Mouse (Mus musculus): ENCODE data around the gene Zfp408.
"Not testable (repeated sequence)": the region's sequence is repeated elsewhere in the genome, so short reads cannot be mapped to it uniquely, and the experiment has no call there.

Gene Zfp408

DNA sequence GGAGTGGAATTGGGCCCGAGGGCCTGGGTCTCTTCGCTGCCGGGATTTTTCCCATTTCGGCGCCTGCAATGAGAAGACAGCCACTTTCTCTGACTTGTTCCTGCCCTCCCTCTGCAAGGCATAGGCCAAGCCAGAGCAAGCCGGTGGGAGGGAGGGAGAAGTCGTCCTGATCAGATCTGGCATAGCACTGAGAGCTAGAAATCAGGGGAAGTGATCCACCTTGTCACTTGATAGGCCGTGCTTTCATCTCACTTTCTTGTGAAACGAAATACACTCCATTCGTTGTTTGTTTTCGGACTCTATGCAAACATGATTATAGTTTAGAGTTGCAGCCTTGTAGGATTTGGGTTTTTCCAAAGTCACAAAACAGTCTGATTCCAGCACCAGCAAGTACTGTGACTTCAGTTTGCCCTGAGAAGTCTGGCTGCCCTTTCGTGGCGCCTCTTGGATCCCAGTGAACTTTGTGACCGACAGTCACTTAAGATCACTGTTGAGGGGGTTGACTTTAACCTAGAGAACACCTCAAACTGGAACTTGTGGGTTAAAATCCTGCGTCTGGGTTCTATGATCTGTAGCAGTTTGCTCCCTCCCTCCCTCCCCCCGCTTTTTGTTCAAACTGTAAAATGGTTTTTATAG lies 887 bp upstream of the Zfp408 start:
- DNase-seq (ENCODE audit: low spot score), result no peak

DNA sequence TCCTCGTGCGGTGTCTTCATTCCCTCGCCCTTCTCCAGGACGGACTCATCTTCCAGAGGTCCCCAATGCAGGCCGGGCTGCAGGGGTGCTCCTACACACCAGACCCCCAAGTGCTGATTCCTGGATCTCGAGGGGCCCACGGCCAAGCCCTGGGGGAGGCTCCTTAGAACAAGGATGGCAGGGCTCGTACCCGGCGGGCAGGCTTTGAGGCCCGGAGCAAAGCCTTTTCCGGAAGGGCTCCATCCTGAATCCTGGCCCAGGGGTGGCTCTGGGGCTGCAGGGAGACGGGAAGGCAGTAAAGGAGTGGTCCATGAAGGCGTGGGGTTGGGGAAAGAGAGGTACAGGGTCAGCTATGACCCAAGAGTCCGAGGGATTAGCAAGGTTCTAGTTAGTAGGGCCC lies 439 bp downstream of the Zfp408 start:
- DNase-seq (ENCODE audit: low spot score), result no peak

DNA sequence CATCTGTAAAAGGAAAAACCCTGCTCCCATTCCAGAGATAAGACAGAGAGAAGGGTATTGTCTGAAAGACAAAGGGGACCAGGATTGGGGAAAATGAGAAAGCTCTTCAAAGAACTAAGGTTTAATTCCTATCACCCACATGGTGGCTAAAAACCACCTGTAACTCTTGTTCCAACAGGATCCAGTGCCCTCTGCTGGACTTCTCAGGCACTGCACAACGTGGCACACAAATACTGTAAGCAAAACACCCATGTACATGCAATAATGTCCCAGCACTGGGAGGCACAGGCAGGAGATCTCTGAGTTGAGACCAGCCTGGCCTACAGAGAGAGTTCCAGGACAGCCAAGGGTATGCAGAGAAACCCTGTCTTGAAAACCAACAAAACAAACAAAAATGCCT lies 2.9 kb downstream of the Zfp408 start:
- no peak for DNase-seq (ENCODE audit: low spot score)

GRCm38 (mm10) chr2:91645811-91646210 lies 3.8 kb downstream of the Zfp408 start:
- no peak for DNase-seq (ENCODE audit: low spot score)

- DNase-seq (ENCODE audit: low spot score), result no peak
These were observed 4.2 kb downstream of the Zfp408 start for GRCm38 (mm10) chr2:91645354-91645753.

- no peak for DNase-seq (ENCODE audit: low spot score)
These were observed 5.6 kb downstream of the Zfp408 start for GRCm38 (mm10) chr2:91644021-91644420.

GRCm38 (mm10) chr2:91642825-91643415 lies 6.7 kb downstream of the Zfp408 start:
- no peak for DNase-seq (ENCODE audit: low spot score)

DNA sequence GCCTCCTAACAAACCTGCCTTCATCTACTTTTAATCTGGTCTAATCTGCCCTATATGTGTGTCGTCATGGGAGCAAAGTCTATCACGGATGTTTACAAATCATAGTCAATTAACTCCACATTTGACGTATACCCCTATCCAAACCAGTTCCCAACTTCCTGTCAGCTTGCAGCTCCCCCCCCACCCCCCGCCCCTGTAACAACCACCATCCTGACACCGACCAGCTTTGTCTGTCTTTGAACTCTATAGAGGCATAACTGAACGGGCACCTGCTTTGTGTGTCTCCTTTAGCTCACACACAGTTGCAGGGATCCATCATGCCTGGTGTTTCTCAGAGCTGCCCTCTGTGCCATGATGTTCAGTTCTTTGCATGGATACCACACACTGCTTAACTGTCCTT lies 10.7 kb downstream of the Zfp408 start:
- no peak for DNase-seq (ENCODE audit: low spot score)

DNA sequence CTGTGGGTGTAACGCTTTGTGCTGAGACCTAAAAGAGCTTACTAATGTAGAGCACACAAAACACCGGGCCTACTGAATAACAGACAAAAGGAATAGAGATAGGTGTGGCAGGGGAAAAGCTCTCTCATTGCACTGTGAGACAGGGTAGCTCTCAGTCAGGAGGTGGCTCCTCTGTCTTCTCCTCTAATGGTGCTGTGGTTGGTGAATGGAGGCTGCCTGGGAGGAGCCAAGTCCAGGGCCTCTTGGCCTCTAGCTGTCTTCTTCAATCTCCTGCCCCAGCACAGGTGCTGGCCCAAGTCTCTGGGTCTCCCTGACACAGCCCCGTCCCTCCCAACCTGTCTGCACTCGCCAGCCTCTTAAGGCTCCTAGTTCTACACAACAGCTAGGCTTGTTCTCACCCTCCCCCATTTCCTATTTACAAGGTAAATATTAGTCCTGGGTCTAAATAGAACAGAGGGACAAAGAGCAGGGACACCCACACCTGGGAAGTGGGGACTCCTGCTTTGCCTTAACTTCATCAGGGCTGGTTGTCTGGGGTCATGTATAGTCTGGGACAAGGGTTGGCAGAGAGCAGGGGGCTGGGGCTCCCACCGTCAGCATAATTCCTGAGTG lies 12.8 kb downstream of the Zfp408 start:
- no peak for DNase-seq (ENCODE audit: low spot score)

DNA sequence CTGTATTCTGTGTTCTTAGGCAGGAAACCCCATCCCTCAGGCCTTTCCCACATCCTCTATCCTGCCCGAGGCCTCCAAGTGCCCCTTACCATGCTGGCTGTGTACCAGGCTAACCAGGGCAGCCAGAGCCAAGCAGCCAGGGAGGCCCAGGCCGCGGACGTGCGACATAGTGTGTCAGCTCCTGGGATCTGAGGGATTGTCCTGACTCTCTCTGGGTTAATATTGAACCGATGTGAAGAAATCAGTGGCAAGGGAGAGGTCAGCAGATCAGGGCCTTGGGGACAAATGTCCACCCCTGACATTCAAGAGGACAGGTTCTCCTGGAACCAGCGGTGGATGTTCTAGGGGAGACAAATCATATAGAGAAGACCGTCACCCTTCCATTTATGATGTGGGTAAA lies 13.4 kb downstream of the Zfp408 start, which contains the start of gene F2:
F2 (minus strand) TSS at position 186 of the 400 bp plus-strand sequence.
- no peak for DNase-seq (ENCODE audit: low spot score)

GRCm38 (mm10) chr2:91635486-91635885 lies 14.1 kb downstream of the Zfp408 start:
- no peak for DNase-seq (ENCODE audit: low spot score)

DNA sequence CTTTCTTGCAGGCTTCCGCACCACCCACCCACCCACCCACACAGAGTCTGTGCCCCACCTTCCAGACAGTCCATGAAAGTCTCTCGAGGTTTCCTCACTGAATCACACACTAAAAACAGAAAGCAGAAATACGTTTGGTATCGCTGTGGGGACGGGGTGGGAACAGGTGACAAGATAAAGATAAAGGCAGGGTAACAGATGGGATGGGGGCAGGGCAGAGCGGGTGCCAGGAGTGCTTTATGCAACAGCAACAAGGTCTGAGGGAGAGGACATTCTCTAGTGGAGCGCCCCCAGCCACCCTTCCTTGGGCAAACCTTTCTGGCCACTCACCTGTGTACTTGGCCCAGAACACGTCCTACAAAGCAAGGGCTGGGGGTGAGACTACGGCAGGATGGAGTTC lies 14.8 kb downstream of the Zfp408 start:
- DNase-seq (ENCODE audit: low spot score), result no peak

- DNase-seq (ENCODE audit: low spot score), result no peak
These were observed 16.1 kb downstream of the Zfp408 start for GRCm38 (mm10) chr2:91633334-91633977.

DNA sequence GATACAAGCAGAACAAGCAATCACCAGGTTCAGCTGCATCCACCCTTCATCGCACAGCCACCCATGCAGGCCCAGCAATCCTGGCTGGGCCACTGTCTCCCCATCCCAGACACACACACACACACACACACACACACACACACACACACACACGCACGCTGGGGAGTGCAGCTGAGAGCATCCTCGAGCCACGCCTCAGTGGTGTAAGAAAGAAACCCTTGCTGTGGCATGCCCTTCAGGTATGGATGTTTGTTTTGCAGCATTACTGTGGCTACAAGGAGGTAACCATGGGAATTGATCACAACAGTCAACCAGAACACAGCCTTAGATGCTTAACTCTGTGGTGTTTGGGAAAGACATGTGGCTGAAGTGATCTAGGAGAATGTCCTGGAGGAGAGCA lies 17.3 kb downstream of the Zfp408 start:
- DNase-seq (ENCODE audit: low spot score), result no peak

DNA sequence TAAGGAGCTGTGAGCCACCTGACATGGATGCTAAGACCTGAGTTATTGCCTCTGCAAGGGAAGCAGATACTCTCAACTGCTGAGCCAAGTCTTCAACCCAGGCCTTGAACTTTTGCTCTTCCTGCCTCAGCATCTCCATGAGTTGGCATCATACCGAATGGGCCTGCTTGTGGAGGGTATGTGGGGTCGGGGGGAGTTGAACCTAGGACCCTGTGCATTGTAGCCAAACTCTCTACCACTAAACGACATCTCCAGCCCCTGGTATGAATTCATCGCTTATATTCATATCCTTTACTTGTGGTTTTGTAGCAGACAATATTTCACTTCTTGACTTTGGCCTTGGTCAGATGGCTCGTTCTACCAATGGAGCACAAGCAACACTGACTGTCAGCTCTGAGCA lies 17.8 kb downstream of the Zfp408 start:
- no peak for DNase-seq (ENCODE audit: low spot score)

DNA sequence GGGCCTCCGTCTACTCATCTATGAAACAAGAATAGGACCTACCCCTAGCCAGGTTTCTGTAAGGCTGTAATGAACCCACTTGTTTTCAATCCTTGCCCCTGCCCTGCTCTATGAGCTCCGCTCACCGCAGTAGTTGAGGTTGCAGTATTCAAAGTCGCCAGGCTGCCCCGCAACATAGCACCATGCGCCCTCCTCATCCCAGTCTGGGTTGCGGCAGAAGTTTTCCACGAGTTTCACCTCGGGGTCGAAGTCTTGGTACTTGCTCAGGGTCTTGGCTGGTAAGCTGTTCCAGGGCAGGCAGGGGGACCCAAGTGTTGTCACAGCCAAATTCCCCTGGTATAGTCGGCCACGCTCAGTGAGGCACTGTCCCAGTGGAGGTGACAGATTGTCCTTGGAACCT lies 19.2 kb downstream of the Zfp408 start:
- no peak for DNase-seq (ENCODE audit: low spot score)

DNA sequence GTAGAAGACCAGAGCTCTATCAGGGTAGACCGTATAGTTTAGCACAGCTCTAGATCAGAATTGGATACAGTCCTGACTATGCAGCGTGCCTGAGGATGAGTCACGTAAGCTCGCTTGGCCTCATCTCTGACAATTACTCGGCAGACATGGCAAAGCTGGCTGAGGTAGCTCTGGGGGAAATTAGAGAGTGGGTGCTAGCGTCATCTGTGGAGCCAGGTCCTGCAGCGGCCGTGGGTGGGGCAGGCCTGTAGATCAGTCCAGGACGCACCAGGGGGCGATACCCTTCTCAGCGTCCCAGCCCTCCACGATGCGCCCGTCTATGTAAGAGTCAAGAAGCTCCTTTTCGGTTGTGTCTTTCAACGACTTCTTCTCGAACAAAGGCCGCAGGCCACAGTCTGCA lies 19.9 kb downstream of the Zfp408 start:
- no peak for DNase-seq (ENCODE audit: low spot score)

DNA sequence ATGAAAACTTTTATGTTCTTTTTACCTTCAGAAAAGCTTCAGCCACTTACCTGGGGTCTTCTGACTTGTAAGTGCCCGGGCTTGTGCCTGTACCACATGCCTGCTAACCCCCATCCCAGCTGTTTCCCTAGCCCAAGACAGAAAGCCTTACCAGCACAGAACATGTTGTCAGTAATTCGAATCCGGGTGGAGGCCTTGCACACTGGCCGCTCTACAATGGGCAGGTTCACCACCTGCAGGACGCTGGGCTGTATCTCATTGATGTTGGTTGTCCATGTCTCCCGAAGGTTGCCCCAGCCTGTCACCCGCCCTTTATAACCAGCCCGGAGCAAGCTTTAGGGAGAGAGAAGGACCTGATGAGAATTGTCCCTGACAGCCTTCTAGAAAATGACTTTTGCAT lies 21.4 kb downstream of the Zfp408 start:
- no peak for DNase-seq (ENCODE audit: low spot score)

- DNase-seq (ENCODE audit: low spot score), result no peak
These were observed 22.1 kb downstream of the Zfp408 start for GRCm38 (mm10) chr2:91627486-91627885.

GRCm38 (mm10) chr2:91623366-91623765 lies 26.2 kb downstream of the Zfp408 start:
- not testable (repeated sequence) for DNase-seq (ENCODE audit: low spot score)

- DNase-seq (ENCODE audit: low spot score), result no peak
These were observed 27.2 kb downstream of the Zfp408 start for GRCm38 (mm10) chr2:91622356-91622755.

- not testable (repeated sequence) for DNase-seq (ENCODE audit: low spot score)
These were observed 40.2 kb downstream of the Zfp408 start for GRCm38 (mm10) chr2:91609370-91609769.

GRCm38 (mm10) chr2:91602389-91602788 lies 47.2 kb downstream of the Zfp408 start:
- DNase-seq (ENCODE audit: low spot score), result no peak
